Mouse (Mus musculus): ENCODE data around the gene Ctdspl. TPM values are rescaled to one million over a fixed set of nuclear protein-coding genes. Genes with fewer than 3 reads are reported as not detected.

Gene Ctdspl
- polyA plus RNA-seq, 1 experiment from 2014 or later, result 7.1 TPM

DNA sequence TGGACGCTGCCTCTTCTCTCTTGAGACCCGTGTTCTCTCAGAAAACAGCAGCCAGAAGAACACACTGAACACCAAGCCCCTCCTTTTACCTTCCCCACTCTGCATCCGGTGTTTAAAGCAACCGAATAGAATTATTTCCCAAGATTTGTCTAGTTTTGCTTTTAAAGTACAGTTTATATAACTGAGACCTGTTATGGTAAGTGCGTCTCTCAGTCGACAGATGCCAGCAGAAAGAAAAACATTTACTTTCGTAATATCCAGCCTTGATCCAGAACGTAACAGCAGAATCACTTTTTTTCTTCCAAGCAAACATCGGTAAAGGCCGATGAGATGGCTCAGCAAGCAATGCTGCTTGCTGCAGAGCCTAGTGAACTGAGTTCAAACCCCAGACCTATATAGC lies 81.0 kb downstream of the Ctdspl start:
- H3K36me3 ChIP-seq, result peaks cover 4% of the 10 kb centered on the region; the same call in 1 of the 2 replicates
- no peak for ATAC-seq (replicated peaks; ENCODE audit: insufficient number of reproducible peaks, insufficient read depth, low FRiP score, low read depth)
- WGBS, result 79% methylated on average over 10 of the region's 10 CpGs
- no peak overlapping the region for H3K27ac ChIP-seq
- H3K9ac ChIP-seq, result no peak overlapping the region
- no peaks in the 10 kb centered on the region for H3K9me3 ChIP-seq (replicated peaks)
- H3K4me2 ChIP-seq, result no peak overlapping the region
- H3K27me3 ChIP-seq, result no peaks in the 10 kb centered on the region
- H3K4me1 ChIP-seq (replicated peaks), result peaks cover 44% of the 10 kb centered on the region
- no peak overlapping the region for H3K4me3 ChIP-seq

DNA sequence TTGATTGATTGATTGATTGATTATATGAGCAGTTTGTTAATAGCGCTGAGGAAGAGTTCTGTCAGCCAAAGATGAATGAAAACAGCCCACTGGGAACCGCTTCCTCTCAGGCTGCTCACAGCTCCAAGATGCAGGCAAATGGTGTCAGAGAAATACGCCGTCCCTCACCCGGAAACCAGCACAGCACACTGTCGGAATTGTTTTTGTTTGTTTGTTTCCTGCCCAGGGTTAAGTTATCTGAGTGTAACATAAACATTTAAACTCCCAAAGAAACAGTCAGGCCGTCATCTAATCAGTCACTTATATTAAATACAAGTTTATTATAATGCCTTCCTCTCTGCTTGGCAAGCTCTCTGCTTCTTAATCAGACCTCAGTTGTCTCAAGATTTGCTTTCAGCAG lies 82.6 kb downstream of the Ctdspl start:
- no peak overlapping the region for H3K4me3 ChIP-seq
- H3K9me3 ChIP-seq (replicated peaks), result no peaks in the 10 kb centered on the region
- peaks cover 16% of the 10 kb centered on the region; the same call in 1 of the 2 replicates for H3K36me3 ChIP-seq
- no peak overlapping the region for H3K27ac ChIP-seq
- H3K4me2 ChIP-seq, result no peak overlapping the region
- H3K9ac ChIP-seq, result no peak overlapping the region
- ATAC-seq (replicated peaks; ENCODE audit: insufficient number of reproducible peaks, insufficient read depth, low FRiP score, low read depth), result no peak
- WGBS, result 54% methylated on average over 7 of the region's 7 CpGs
- no peaks in the 10 kb centered on the region for H3K27me3 ChIP-seq
- peaks cover 29% of the 10 kb centered on the region for H3K4me1 ChIP-seq (replicated peaks)

DNA sequence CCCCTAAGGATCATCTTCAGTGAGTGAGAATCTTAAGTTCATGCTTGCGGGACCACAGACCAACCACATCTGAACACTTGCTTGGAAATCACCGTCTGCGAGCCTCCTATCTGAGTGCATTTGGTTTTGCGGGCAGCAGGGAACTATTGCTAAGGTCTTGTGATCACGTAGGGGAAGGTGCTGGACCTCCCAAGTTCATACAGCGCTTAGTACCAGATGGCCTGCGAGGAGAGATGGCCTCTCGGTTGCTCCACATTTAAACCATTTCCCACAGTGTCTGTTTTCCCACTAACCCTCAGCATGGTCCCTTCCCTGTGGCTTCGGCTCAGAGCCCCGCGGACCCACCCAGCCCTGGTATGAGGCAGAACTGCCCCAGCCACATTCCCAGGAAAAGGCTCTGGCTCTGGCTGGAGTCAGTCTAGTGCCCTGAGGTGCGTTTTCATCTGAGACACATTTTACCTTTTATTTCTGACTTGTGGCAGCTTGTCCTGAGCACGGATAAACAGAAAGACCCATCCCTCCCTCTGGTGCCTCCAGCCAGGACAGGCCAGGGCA lies 84.0 kb downstream of the Ctdspl start:
- Histone ChIP-seq H3K27me3 (no peaks in the 10 kb centered on the region), H3K27ac (no peak overlapping the region), H3K36me3 (peaks cover 24% of the 10 kb centered on the region; the same call in 1 of the 2 replicates), H3K9ac (no peak overlapping the region), H3K4me3 (no peak overlapping the region), H3K4me2 (no peak overlapping the region), H3K9me3 (replicated peaks) (no peaks in the 10 kb centered on the region), H3K4me1 (replicated peaks) (peaks cover 16% of the 10 kb centered on the region)
- no peak for ATAC-seq (replicated peaks; ENCODE audit: insufficient number of reproducible peaks, insufficient read depth, low FRiP score, low read depth)
- WGBS, result 85% methylated on average over 13 of the region's 13 CpGs

DNA sequence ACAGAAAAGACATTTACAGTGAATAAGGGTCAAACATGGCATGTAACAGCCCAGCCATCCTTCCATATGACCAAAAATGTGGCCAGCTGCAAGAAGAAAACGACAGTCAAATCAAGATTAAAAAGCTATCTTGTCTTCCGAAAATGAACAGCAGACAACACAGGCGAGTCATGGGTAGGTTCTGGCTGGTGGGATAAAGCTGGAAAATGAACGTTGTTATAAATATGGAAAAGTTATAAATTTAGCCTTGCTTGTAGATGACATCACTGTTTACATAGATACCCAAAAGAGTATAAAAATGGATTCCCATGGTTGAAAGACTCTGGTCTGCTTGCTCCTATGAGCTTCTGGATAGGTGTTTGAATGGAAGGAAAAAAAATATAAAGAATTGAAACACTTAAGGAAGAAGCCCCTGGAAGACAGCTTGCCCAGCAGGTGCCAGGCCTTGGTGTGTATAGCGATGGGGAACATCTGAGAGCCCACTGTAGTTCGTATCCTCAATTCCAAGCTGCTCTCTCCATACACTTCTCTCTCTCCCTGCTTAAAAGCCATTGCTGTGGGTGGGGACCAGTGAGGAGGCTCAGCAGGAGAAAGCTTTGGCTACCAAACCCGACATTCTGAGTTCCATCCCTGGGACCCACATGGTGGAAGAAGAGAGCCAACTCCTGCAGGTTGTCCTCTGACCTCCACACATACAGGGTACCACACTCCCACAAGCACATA lies 90.7 kb downstream of the Ctdspl start:
- no peaks in the 10 kb centered on the region for H3K27me3 ChIP-seq
- H3K4me1 ChIP-seq (replicated peaks), result no peaks in the 10 kb centered on the region
- H3K36me3 ChIP-seq, result peaks cover 31% of the 10 kb centered on the region; the same call in 1 of the 2 replicates
- H3K9ac ChIP-seq, result no peak overlapping the region
- H3K27ac ChIP-seq, result no peak overlapping the region
- WGBS, result 79% methylated on average over 7 of the region's 7 CpGs
- no peak for ATAC-seq (replicated peaks; ENCODE audit: insufficient number of reproducible peaks, insufficient read depth, low FRiP score, low read depth)
- H3K4me3 ChIP-seq, result no peak overlapping the region
- H3K4me2 ChIP-seq, result no peak overlapping the region
- H3K9me3 ChIP-seq (replicated peaks), result no peaks in the 10 kb centered on the region

DNA sequence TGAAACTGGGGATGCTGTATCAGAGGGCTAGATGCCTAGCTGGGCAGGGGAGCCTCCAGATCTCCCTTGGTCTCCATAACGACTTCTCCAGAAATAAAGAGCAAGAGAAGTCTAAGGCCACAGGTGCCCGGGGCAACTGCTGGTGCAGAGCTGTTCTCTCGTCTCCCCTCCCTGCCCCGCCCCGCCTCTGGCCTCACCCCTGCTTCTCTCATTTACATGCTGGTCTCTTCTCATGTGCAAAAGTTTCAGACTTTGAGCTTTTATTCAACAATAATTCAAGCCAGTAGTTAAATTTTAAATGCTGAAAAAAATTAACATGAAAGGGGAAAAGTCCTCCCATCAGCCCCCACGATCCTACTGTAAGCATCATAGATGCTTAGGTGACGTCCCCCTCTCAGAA lies 95.5 kb downstream of the Ctdspl start:
- ATAC-seq (replicated peaks; ENCODE audit: insufficient number of reproducible peaks, insufficient read depth, low FRiP score, low read depth), result no peak
- H3K4me3 ChIP-seq, result no peak overlapping the region
- H3K9me3 ChIP-seq (replicated peaks), result no peaks in the 10 kb centered on the region
- H3K36me3 ChIP-seq, result peaks cover 5% of the 10 kb centered on the region; the same call in 1 of the 2 replicates
- H3K4me1 ChIP-seq (replicated peaks), result no peaks in the 10 kb centered on the region
- no peak overlapping the region for H3K27ac ChIP-seq
- no peaks in the 10 kb centered on the region for H3K27me3 ChIP-seq
- WGBS, result 79% methylated on average over 7 of the region's 7 CpGs
- no peak overlapping the region for H3K9ac ChIP-seq
- H3K4me2 ChIP-seq, result no peak overlapping the region

DNA sequence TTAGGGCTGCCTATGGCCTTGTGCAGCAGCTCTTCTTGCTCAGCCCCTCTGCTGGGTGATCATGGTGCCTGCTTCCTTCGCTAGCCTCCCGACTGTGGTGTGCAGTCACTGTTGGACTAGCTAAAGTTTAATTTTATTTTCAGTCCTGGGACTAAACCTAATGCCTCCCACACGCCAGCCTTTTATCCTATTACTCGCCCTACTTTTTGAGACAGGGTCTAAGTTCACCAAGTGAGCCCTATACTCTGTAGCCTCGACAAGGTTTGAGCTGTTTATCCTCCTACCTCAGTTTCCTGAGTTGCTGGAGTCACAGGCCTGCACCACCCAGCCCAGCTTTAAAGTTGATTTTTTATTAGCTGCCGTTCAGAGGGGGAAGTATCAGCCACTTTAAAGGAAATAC lies 99.0 kb downstream of the Ctdspl start:
- no peaks in the 10 kb centered on the region for H3K36me3 ChIP-seq
- H3K4me3 ChIP-seq, result no peak overlapping the region
- WGBS, result 73% methylated on average over 6 of the region's 6 CpGs
- no peak overlapping the region for H3K9ac ChIP-seq
- H3K27me3 ChIP-seq, result no peaks in the 10 kb centered on the region
- no peak overlapping the region for H3K4me2 ChIP-seq
- no peaks in the 10 kb centered on the region for H3K4me1 ChIP-seq (replicated peaks)
- ATAC-seq (replicated peaks; ENCODE audit: insufficient number of reproducible peaks, insufficient read depth, low FRiP score, low read depth), result no peak
- H3K9me3 ChIP-seq (replicated peaks), result no peaks in the 10 kb centered on the region
- H3K27ac ChIP-seq, result no peak overlapping the region

DNA sequence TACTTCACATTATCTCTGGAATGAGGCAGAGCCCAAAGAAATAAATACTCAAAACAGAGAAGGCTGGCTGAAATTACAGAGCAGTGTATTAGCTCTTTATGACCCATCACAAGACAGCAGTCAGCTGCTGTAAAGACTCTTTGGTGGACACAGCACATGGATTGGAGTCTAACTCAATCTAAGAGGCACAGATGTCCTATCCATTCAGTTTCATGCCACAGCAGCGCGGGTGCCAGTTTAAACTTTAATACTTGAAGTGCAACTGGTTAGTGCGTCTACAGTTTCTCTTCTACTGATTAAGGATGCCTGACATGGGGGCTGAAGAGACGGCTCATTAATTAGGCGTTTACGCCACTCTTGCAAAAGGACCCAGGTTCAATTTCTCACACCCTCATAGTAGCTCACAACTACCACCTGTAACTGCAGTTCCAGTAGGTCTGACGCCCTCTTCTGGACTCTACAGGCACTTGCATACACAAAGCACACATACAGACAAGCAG lies 99.6 kb downstream of the Ctdspl start:
- ATAC-seq (replicated peaks; ENCODE audit: insufficient number of reproducible peaks, insufficient read depth, low FRiP score, low read depth), result no peak
- Histone ChIP-seq H3K27ac (no peak overlapping the region), H3K4me2 (no peak overlapping the region), H3K9ac (no peak overlapping the region), H3K4me3 (no peak overlapping the region), H3K27me3 (no peaks in the 10 kb centered on the region), H3K9me3 (replicated peaks) (no peaks in the 10 kb centered on the region), H3K4me1 (replicated peaks) (no peaks in the 10 kb centered on the region), H3K36me3 (peaks cover 6% of the 10 kb centered on the region; the same call in 1 of the 2 replicates)
- WGBS, result 89% methylated on average over 7 of the region's 7 CpGs

DNA sequence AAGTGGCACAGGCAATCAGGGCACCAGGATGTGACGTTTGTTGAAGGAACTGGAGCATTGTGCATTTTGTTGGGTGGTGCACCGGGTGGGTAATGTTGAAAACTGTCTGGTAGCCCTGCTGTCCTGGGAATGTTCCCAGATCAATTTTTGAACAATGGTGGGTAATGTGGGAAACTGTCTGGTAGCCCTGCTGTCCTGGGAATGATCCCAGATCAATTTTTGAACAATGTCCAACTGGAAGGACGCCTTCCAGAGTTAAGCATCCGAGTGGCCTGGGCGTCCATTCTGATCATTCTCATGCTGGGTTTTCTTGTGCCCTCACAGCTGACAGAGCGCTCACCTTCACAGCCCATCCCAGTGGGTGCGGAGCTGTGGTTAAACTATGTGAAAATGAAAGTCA lies 101.1 kb downstream of the Ctdspl start:
- no peak for ATAC-seq (replicated peaks; ENCODE audit: insufficient number of reproducible peaks, insufficient read depth, low FRiP score, low read depth)
- H3K9ac ChIP-seq, result no peak overlapping the region
- no peaks in the 10 kb centered on the region for H3K27me3 ChIP-seq
- H3K4me1 ChIP-seq (replicated peaks), result peaks cover 9% of the 10 kb centered on the region
- no peak overlapping the region for H3K27ac ChIP-seq
- H3K4me2 ChIP-seq, result no peak overlapping the region
- WGBS, result 86% methylated on average over 7 of the region's 7 CpGs
- H3K36me3 ChIP-seq, result peaks cover 6% of the 10 kb centered on the region; the same call in 1 of the 2 replicates
- H3K9me3 ChIP-seq (replicated peaks), result no peaks in the 10 kb centered on the region
- H3K4me3 ChIP-seq, result no peak overlapping the region

DNA sequence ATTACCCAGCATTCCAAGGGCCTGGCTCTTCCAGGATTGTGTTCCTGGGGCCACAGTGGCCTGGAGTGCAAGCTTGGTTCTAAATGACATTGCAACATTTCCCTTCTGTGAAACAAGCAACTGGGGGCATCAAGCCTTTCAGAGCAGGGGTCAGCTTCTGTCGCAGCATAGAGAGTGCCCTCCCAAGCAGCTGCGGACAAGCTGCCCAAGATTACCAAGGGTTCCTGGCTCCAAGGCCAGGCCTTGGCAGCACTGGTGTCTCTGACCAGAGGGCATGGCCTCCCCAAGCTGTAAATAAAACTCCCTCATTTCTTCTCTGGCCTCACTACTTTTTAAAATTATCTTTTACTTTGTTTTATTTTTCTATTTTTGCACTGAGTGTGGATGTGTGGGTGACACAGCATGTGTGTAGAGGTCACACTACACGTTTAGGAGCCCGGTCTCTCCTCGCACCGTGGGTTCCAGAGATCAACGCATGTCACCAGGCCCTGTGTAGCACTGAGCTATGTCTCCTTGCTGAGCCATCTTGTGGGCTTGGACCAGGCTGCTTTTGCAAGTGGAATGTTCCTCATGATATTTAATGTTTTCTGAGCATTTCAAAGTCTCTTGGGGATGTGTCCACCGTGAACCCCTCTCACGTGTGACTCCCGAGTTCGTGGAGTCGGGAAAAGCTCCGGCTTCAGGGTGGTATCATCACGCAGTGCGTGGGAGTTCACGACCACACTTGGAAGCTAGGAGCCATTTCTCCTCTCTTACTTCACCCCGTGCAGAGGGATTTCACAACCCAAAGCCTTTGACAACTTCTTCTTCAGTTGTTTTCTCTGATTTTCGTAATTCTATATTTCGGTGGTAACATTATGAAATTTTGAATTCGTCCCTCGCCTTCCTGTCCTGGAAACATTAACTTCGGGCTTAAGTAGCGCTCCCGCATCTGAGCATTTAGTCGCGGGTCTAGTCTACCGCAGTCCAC lies 102.3 kb downstream of the Ctdspl start:
- Histone ChIP-seq H3K36me3 (peaks cover 7% of the 10 kb centered on the region; the same call in 1 of the 2 replicates), H3K9ac (no peak overlapping the region), H3K4me2 (no peak overlapping the region), H3K4me3 (no peak overlapping the region), H3K27me3 (no peaks in the 10 kb centered on the region), H3K9me3 (replicated peaks) (no peaks in the 10 kb centered on the region), H3K4me1 (replicated peaks) (peaks cover 15% of the 10 kb centered on the region), H3K27ac (no peak overlapping the region)
- WGBS, result 88% methylated on average over 27 of the region's 27 CpGs
- no peak for ATAC-seq (replicated peaks; ENCODE audit: insufficient number of reproducible peaks, insufficient read depth, low FRiP score, low read depth)

DNA sequence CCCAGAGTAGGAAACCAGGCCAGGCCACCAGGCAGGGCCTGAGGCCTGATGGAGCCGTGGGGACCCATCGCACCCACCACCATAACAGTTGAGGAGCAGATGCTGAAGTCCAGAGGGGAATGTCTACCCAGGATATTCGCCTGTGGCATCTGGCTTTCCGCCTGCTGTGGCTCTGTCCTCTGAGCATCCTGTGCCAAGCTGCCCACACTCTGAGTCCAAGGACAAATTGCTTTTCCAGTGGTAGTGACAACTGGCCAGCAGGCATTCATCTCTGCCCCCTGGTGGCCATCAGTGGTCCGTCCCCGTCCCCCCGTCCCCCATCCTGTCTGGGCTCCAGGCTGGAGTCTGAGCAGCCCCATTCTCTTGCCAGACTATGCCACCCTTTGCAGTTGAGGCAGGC lies 103.3 kb downstream of the Ctdspl start:
- Histone ChIP-seq H3K27me3 (no peaks in the 10 kb centered on the region), H3K36me3 (peaks cover 11% of the 10 kb centered on the region; the same call in 1 of the 2 replicates), H3K9me3 (replicated peaks) (no peaks in the 10 kb centered on the region), H3K4me1 (replicated peaks) (peaks cover 15% of the 10 kb centered on the region), H3K9ac (no peak overlapping the region), H3K4me3 (no peak overlapping the region), H3K4me2 (no peak overlapping the region), H3K27ac (no peak overlapping the region)
- WGBS, result 65% methylated on average over 7 of the region's 7 CpGs
- peak; percentile 53 for ATAC-seq (replicated peaks; ENCODE audit: insufficient number of reproducible peaks, insufficient read depth, low FRiP score, low read depth)

DNA sequence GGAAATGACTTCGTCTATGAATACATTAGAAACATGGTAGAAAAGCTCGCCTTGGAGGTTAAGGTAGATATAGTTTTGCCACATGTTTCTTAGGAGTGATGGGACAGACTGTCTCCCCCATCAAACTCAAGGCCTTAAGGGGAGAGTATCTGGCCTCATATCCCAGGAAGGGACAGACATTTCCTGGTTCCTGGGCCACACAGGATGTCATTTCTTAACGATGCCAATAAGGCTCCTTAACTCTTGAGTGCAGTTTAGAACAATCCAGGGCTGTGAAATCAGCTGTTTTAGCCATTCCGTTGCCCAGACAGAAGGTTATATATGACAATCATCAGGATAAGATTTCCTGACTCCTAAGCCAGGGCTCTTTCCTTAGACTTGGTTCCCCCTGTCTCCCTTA lies 104.8 kb downstream of the Ctdspl start:
- 80% methylated on average over 4 of the region's 4 CpGs for WGBS
- H3K36me3 ChIP-seq, result peaks cover 11% of the 10 kb centered on the region; the same call in 1 of the 2 replicates
- H3K27me3 ChIP-seq, result no peaks in the 10 kb centered on the region
- no peak overlapping the region for H3K9ac ChIP-seq
- H3K27ac ChIP-seq, result no peak overlapping the region
- H3K4me3 ChIP-seq, result no peak overlapping the region
- ATAC-seq (replicated peaks; ENCODE audit: insufficient number of reproducible peaks, insufficient read depth, low FRiP score, low read depth), result no peak
- H3K4me2 ChIP-seq, result no peak overlapping the region
- peaks cover 20% of the 10 kb centered on the region for H3K4me1 ChIP-seq (replicated peaks)
- H3K9me3 ChIP-seq (replicated peaks), result no peaks in the 10 kb centered on the region

All from heart, embryonic 15.5 days (tissue).